Mouse (Mus musculus) embryonic facial prominence, embryonic 11.5 days (tissue): ENCODE results near the gene Fbxl16. TPM values are rescaled to one million over a fixed set of nuclear protein-coding genes. Genes with fewer than 3 reads are reported as not detected.

Experiments used
- ATAC-seq: fragments of 200-750 bp; cut with Nextera tagmentation; replicated peaks from 2 replicates; pipeline ENCODE4 v1.8.0; 2017; ENCODE audit warnings: low read depth; ENCODE audit not compliant: insufficient number of reproducible peaks, low FRiP score, low TSS enrichment
- DNase-seq: peaks from one replicate; pipeline ENCODE4 v3.0.0-alpha.2; 2015; ENCODE audit warnings: low spot score
- H3K27ac ChIP-seq: fragments of 300-500 bp; sonication (generic); replicated peaks from 2 replicates; pipeline ENCODE4 v1.5.1; 2014; ENCODE audit warnings: mild to moderate bottlenecking, low read depth, low read length, control low read depth
- H3K27me3 ChIP-seq: fragments of 300-500 bp; sonication (generic); 2 replicates; pipeline ENCODE4 v1.6.1; 2014; ENCODE audit warnings: mild to moderate bottlenecking, low read length, moderate library complexity, mixed read lengths; ENCODE audit not compliant: control insufficient read depth, insufficient read depth
- H3K36me3 ChIP-seq: fragments of 300-500 bp; sonication (generic); replicated peaks from 2 replicates; pipeline ENCODE4 v1.6.1; 2014; ENCODE audit warnings: low read depth, mild to moderate bottlenecking, low read length, moderate library complexity, mixed read lengths; ENCODE audit not compliant: control insufficient read depth, insufficient read depth
- H3K4me1 ChIP-seq: fragments of 300-500 bp; sonication (generic); 2 replicates; pipeline ENCODE4 v1.6.1; 2014; ENCODE audit warnings: low read length, mixed read lengths; ENCODE audit not compliant: control insufficient read depth, insufficient read depth
- H3K4me2 ChIP-seq: fragments of 300-500 bp; sonication (generic); 2 replicates; pipeline ENCODE4 v1.6.1; 2014; ENCODE audit warnings: low read depth, mild to moderate bottlenecking, control low read depth, low read length, moderate library complexity
- H3K4me3 ChIP-seq: fragments of 300-500 bp; sonication (generic); 2 replicates; pipeline ENCODE4 v1.5.1; 2014; ENCODE audit warnings: low read depth, low read length, control low read depth
- H3K9ac ChIP-seq: fragments of 300-500 bp; sonication (generic); replicated peaks from 2 replicates; pipeline ENCODE4 v1.6.1; 2014; ENCODE audit warnings: mild to moderate bottlenecking, control low read depth, low read length
- H3K9me3 ChIP-seq: fragments of 300-500 bp; sonication (generic); replicated peaks from 2 replicates; pipeline ENCODE4 v1.6.1; 2016; ENCODE audit warnings: mild to moderate bottlenecking, low read length, inconsistent platforms, mixed read lengths; ENCODE audit not compliant: control insufficient read depth
- WGBS: fragments of 180-500 bp; shearing (Covaris S2); extraction: QIAGEN DNeasy Blood & Tissue Kit; methylation state at CpG from one replicate; pipeline ENCODE4 v1.1.7; 2014; 5-methylcytosine and 5-hydroxymethylcytosine counted together
- microRNA-seq: library from miRNA; unstranded; fragments of <30 nt; microRNA quantifications from one replicate; pipeline ENCODE4, GENCODE M21; 2016; ENCODE audit warnings: borderline number of aligned reads
- polyA plus RNA-seq: library from polyadenylated mRNA; unstranded; fragments of >200 nt; fragmentation: Nextera tagmentation; extraction: Ambion mirVana; gene quantifications from 2 replicates; pipeline ENCODE4 v1.2.1, GENCODE M21; 2014

Fbxl16 gene
- polyA plus RNA-seq, 1 experiment from 2014 or later = 3.9 TPM

- peak; percentile 79 for ATAC-seq
- Histone ChIP-seq H3K9me3 (no peaks in the 10 kb centered on the region), H3K4me3 (peak within 1 kb of the TSS; percentile 75), H3K27me3 (no peaks in the 10 kb centered on the region), H3K4me1 (peaks cover 6% of the 10 kb centered on the region), H3K4me2 (peak within 1 kb of the TSS; percentile 99), H3K36me3 (no peaks in the 10 kb centered on the region), H3K9ac (peak within 1 kb of the TSS; percentile 55), H3K27ac (no peak within 1 kb of the TSS)
- peak; percentile 88 for DNase-seq
- WGBS = 1% methylated on average over 24 of the region's 24 CpGs
Measured at GRCm38 (mm10) chr17:25868601-25869191, 59.8 kb downstream of the Fbxl16 start, which contains the start of gene Mcrip2. Mcrip2 (minus strand) TSS chr17:25868764.

GRCm38 (mm10) chr17:25869498-25869897 lies 60.6 kb downstream of the Fbxl16 start:
- H3K4me1 ChIP-seq = peaks cover 6% of the 10 kb centered on the region
- DNase-seq (no peak), ATAC-seq (no peak)
- no peak overlapping the region for H3K27ac ChIP-seq
- no peaks in the 10 kb centered on the region for H3K9me3 ChIP-seq
- H3K27me3 ChIP-seq = no peaks in the 10 kb centered on the region
- H3K4me3 ChIP-seq = no peak overlapping the region
- H3K9ac ChIP-seq = no peak overlapping the region
- H3K4me2 ChIP-seq = no peak overlapping the region
- WGBS = 89% methylated on average over 8 of the region's 8 CpGs
- H3K36me3 ChIP-seq = no peaks in the 10 kb centered on the region

GRCm38 (mm10) chr17:25869954-25870353 lies 61.1 kb downstream of the Fbxl16 start:
- Histone ChIP-seq H3K9me3 (no peaks in the 10 kb centered on the region), H3K36me3 (no peaks in the 10 kb centered on the region), H3K9ac (no peak overlapping the region), H3K4me3 (no peak overlapping the region), H3K4me2 (no peak overlapping the region), H3K4me1 (peaks cover 6% of the 10 kb centered on the region), H3K27me3 (no peaks in the 10 kb centered on the region), H3K27ac (no peak overlapping the region)
- DNase-seq (no peak), ATAC-seq (no peak)
- 85% methylated on average over 2 of the region's 2 CpGs for WGBS

Small RNA genes lying within 50 kb of the gene (microRNA-seq; reads per million reads assigned to microRNA genes)
- gene Mir3082 = not detected
- gene Mir6966 = not detected

Other genes with a start within 250 kb of the Fbxl16 start
- 6.2 and 9.5 TPM in 2 replicates for gene Sox8, start 238.4 kb upstream of the Fbxl16 start, polyA plus RNA-seq
- gene Lmf1, start 230.0 kb upstream of the Fbxl16 start, polyA plus RNA-seq = 24.9 and 25.7 TPM in 2 replicates
- 1.7 and 2.4 TPM in 2 replicates for gene Gng13, start 91.9 kb upstream of the Fbxl16 start, polyA plus RNA-seq
- 17.7 and 21.2 TPM in 2 replicates for gene Chtf18, start 81.7 kb upstream of the Fbxl16 start, polyA plus RNA-seq
- 18.7 and 19.4 TPM in 2 replicates for gene Rpusd1, start 81.4 kb upstream of the Fbxl16 start, polyA plus RNA-seq
- 0.10 TPM in 1 of 2 replicates, not detected in the other for gene Mslnl, start 73.0 kb upstream of the Fbxl16 start, polyA plus RNA-seq
- 0.63 TPM in 1 of 2 replicates, not detected in the other for gene Msln, start 54.7 kb upstream of the Fbxl16 start, polyA plus RNA-seq
- 23.8 and 24.5 TPM in 2 replicates for gene Narfl, start 35.3 kb upstream of the Fbxl16 start, polyA plus RNA-seq
- 58.7 and 61.1 TPM in 2 replicates for gene Haghl, start 23.4 kb upstream of the Fbxl16 start, polyA plus RNA-seq
- not detected in 2 replicates for gene Ccdc78, start 22.5 kb upstream of the Fbxl16 start, polyA plus RNA-seq
- gene Fam173a, start 16.2 kb upstream of the Fbxl16 start, polyA plus RNA-seq = 58.4 and 62.9 TPM in 2 replicates
- gene AC134908.4, start 13.4 kb upstream of the Fbxl16 start, polyA plus RNA-seq = not detected in 2 replicates
- 13.4 and 15.6 TPM in 2 replicates for gene Metrn, start 11.9 kb upstream of the Fbxl16 start, polyA plus RNA-seq
- 24.5 and 26.9 TPM in 2 replicates for gene Wdr24, start 14.5 kb downstream of the Fbxl16 start, polyA plus RNA-seq
- 42.0 and 47.7 TPM in 2 replicates for gene Jmjd8, start 19.8 kb downstream of the Fbxl16 start, polyA plus RNA-seq
- gene Stub1, start 24.3 kb downstream of the Fbxl16 start, polyA plus RNA-seq = 323 and 352 TPM in 2 replicates
- 1.1 and 1.5 TPM in 2 replicates for gene Rhbdl1, start 28.2 kb downstream of the Fbxl16 start, polyA plus RNA-seq
- 0.36 and 1.2 TPM in 2 replicates for gene Gm20683, start 32.7 kb downstream of the Fbxl16 start, polyA plus RNA-seq
- 7.1 and 9.7 TPM in 2 replicates for gene Rhot2, start 35.8 kb downstream of the Fbxl16 start, polyA plus RNA-seq
- 14.7 and 15.1 TPM in 2 replicates for gene Wdr90, start 52.4 kb downstream of the Fbxl16 start, polyA plus RNA-seq
- 7.3 and 9.5 TPM in 2 replicates for gene Mcrip2, start 59.7 kb downstream of the Fbxl16 start, polyA plus RNA-seq
- 49.8 and 63.3 TPM in 2 replicates for gene Mettl26, start 66.0 kb downstream of the Fbxl16 start, polyA plus RNA-seq
- 0.63 and 0.87 TPM in 2 replicates for gene Wfikkn1, start 71.8 kb downstream of the Fbxl16 start, polyA plus RNA-seq
- 17.6 and 18.7 TPM in 2 replicates for gene Rab40c, start 110.6 kb downstream of the Fbxl16 start, polyA plus RNA-seq
- 40.2 and 41.4 TPM in 2 replicates for gene Pigq, start 135.9 kb downstream of the Fbxl16 start, polyA plus RNA-seq
- 0.15 TPM in 1 of 2 replicates, not detected in the other for gene Nhlrc4, start 135.9 kb downstream of the Fbxl16 start, polyA plus RNA-seq
- 0.15 and 0.49 TPM in 2 replicates for gene A930017K11Rik, start 143.5 kb downstream of the Fbxl16 start, polyA plus RNA-seq
- 17.4 and 20.2 TPM in 2 replicates for gene Capn15, start 176.7 kb downstream of the Fbxl16 start, polyA plus RNA-seq